Mouse (Mus musculus): ENCODE results near the gene Ciapin1. TPM values are rescaled to one million over a fixed set of nuclear protein-coding genes. Genes with fewer than 3 reads are reported as not detected.

The Ciapin1 gene
- total RNA-seq, 1 experiment, result 134 TPM

- H3K4me3 ChIP-seq (ENCODE audit: insufficient read depth in 1 of 2, low read depth in 1 of 2, low read length in 2 of 2, poor library complexity in 1 of 2, severe bottlenecking in 1 of 2), result no peak overlapping the region
- peaks cover 0 to 5% of the 10 kb centered on the region in 2 experiments; a peak in 1 of 4 replicates for H3K4me1 ChIP-seq (ENCODE audit: control insufficient read depth in 2 of 2, insufficient read depth in 2 of 2, low read length in 2 of 2, poor library complexity in 1 of 2)
- no peaks in the 10 kb centered on the region for H3K9me3 ChIP-seq (ENCODE audit: control insufficient read depth, insufficient read depth, low read depth, low read length)
- no peak overlapping the region for H3K9ac ChIP-seq (ENCODE audit: insufficient read depth, low read depth, low read length, poor library complexity, severe bottlenecking)
- no peak for TF ChIP-seq ZC3H11A (IDR thresholded peaks at IDR 0.05; ENCODE audit: borderline replicate concordance, low read depth, low read length)
- TF ChIP-seq CHD2 (IDR thresholded peaks at IDR 0.05; ENCODE audit: low read depth, low read length), result no peak
- TF ChIP-seq MAFK (IDR thresholded peaks at IDR 0.05; ENCODE audit: insufficient read depth, low read depth, low read length), result no peak
- no peak for TF ChIP-seq ZNF384 (IDR thresholded peaks at IDR 0.05; ENCODE audit: low read depth, low read length)
- TF ChIP-seq HCFC1 (IDR thresholded peaks at IDR 0.05; ENCODE audit: borderline replicate concordance, insufficient read depth, low read length), result no peak
- in situ Hi-C loops (cut with MboI; ENCODE audit: low sequenced_read_pairs in 2 of 2, unreplicated experiment in 2 of 2), result no loop called here
- DNase-seq (ENCODE audit: low read depth, low spot score), result no peak
- H3K36me3 ChIP-seq (ENCODE audit: control insufficient read depth, insufficient read depth, low read length, poor library complexity, severe bottlenecking), result peaks cover 19% of the 10 kb centered on the region
- H3K27ac ChIP-seq (ENCODE audit: insufficient read depth, low read depth, low read length, poor library complexity, severe bottlenecking), result no peak overlapping the region
Measured at GRCm38 (mm10) chr8:94817933-94818332, 20.2 kb downstream of the Ciapin1 start.

GRCm38 (mm10) chr8:94814556-94814955 lies 23.6 kb downstream of the Ciapin1 start:
- H3K36me3 ChIP-seq (ENCODE audit: control insufficient read depth, insufficient read depth, low read length, poor library complexity, severe bottlenecking), result no peaks in the 10 kb centered on the region
- in situ Hi-C loops (cut with MboI; ENCODE audit: low sequenced_read_pairs in 2 of 2, unreplicated experiment in 2 of 2), result no loop called here
- no peak overlapping the region for H3K27ac ChIP-seq (ENCODE audit: insufficient read depth, low read depth, low read length, poor library complexity, severe bottlenecking)
- H3K9me3 ChIP-seq (ENCODE audit: control insufficient read depth, insufficient read depth, low read depth, low read length), result no peaks in the 10 kb centered on the region
- DNase-seq (ENCODE audit: low read depth, low spot score), result no peak
- no peaks in the 10 kb centered on the region for H3K4me1 ChIP-seq (ENCODE audit: control insufficient read depth in 2 of 2, insufficient read depth in 2 of 2, low read length in 2 of 2, poor library complexity in 1 of 2)
- H3K4me3 ChIP-seq (ENCODE audit: insufficient read depth in 1 of 2, low read depth in 1 of 2, low read length in 2 of 2, poor library complexity in 1 of 2, severe bottlenecking in 1 of 2), result no peak overlapping the region
- TF ChIP-seq ZNF384 (IDR thresholded peaks at IDR 0.05; ENCODE audit: low read depth, low read length) (peak; percentile 76), MAFK (IDR thresholded peaks at IDR 0.05; ENCODE audit: insufficient read depth, low read depth, low read length) (no peak)
- no peak overlapping the region for H3K9ac ChIP-seq (ENCODE audit: insufficient read depth, low read depth, low read length, poor library complexity, severe bottlenecking)

GRCm38 (mm10) chr8:94812645-94813098 lies 25.5 kb downstream of the Ciapin1 start:
- Histone ChIP-seq H3K36me3 (ENCODE audit: control insufficient read depth, insufficient read depth, low read length, poor library complexity, severe bottlenecking) (no peaks in the 10 kb centered on the region), H3K9me3 (ENCODE audit: control insufficient read depth, insufficient read depth, low read depth, low read length) (no peaks in the 10 kb centered on the region), H3K4me1 (ENCODE audit: control insufficient read depth in 2 of 2, insufficient read depth in 2 of 2, low read length in 2 of 2, poor library complexity in 1 of 2) (no peaks in the 10 kb centered on the region), H3K27ac (ENCODE audit: insufficient read depth, low read depth, low read length, poor library complexity, severe bottlenecking) (no peak overlapping the region), H3K4me3 (ENCODE audit: insufficient read depth in 1 of 2, low read depth in 1 of 2, low read length in 2 of 2, poor library complexity in 1 of 2, severe bottlenecking in 1 of 2) (no peak overlapping the region), H3K9ac (ENCODE audit: insufficient read depth, low read depth, low read length, poor library complexity, severe bottlenecking) (no peak overlapping the region)
- no peak for TF ChIP-seq MAFK (IDR thresholded peaks at IDR 0.05; ENCODE audit: insufficient read depth, low read depth, low read length)
- TF ChIP-seq HCFC1 (IDR thresholded peaks at IDR 0.05; ENCODE audit: borderline replicate concordance, insufficient read depth, low read length), result no peak
- peak; percentile 68; the same call in 1 of the 2 replicates for TF ChIP-seq ZNF384 (IDR thresholded peaks at IDR 0.05; ENCODE audit: low read depth, low read length)
- TF ChIP-seq ZC3H11A (IDR thresholded peaks at IDR 0.05; ENCODE audit: borderline replicate concordance, low read depth, low read length), result peak; percentile 61; the same call in 1 of the 2 replicates
- TF ChIP-seq CHD2 (IDR thresholded peaks at IDR 0.05; ENCODE audit: low read depth, low read length), result no peak
- in situ Hi-C loops (cut with MboI; ENCODE audit: low sequenced_read_pairs in 2 of 2, unreplicated experiment in 2 of 2), result no loop called here
- peak; percentile 91 for DNase-seq (ENCODE audit: low read depth, low spot score)

- Histone ChIP-seq H3K9me3 (ENCODE audit: control insufficient read depth, insufficient read depth, low read depth, low read length) (no peaks in the 10 kb centered on the region), H3K27ac (ENCODE audit: insufficient read depth, low read depth, low read length, poor library complexity, severe bottlenecking) (no peak overlapping the region), H3K9ac (ENCODE audit: insufficient read depth, low read depth, low read length, poor library complexity, severe bottlenecking) (no peak overlapping the region), H3K4me3 (ENCODE audit: insufficient read depth in 1 of 2, low read depth in 1 of 2, low read length in 2 of 2, poor library complexity in 1 of 2, severe bottlenecking in 1 of 2) (no peak overlapping the region), H3K36me3 (ENCODE audit: control insufficient read depth, insufficient read depth, low read length, poor library complexity, severe bottlenecking) (no peaks in the 10 kb centered on the region), H3K4me1 (ENCODE audit: control insufficient read depth in 2 of 2, insufficient read depth in 2 of 2, low read length in 2 of 2, poor library complexity in 1 of 2) (no peaks in the 10 kb centered on the region)
- TF ChIP-seq HCFC1 (IDR thresholded peaks at IDR 0.05; ENCODE audit: borderline replicate concordance, insufficient read depth, low read length) (no peak), ZNF384 (IDR thresholded peaks at IDR 0.05; ENCODE audit: low read depth, low read length) (no peak), ZC3H11A (IDR thresholded peaks at IDR 0.05; ENCODE audit: borderline replicate concordance, low read depth, low read length) (no peak), MAFK (IDR thresholded peaks at IDR 0.05; ENCODE audit: insufficient read depth, low read depth, low read length) (no peak), CHD2 (IDR thresholded peaks at IDR 0.05; ENCODE audit: low read depth, low read length) (no peak)
- DNase-seq (ENCODE audit: low read depth, low spot score), result no peak
- in situ Hi-C loops (cut with MboI; ENCODE audit: low sequenced_read_pairs in 2 of 2, unreplicated experiment in 2 of 2), result no loop called here
Measured at GRCm38 (mm10) chr8:94811654-94812053, 26.5 kb downstream of the Ciapin1 start.

GRCm38 (mm10) chr8:94810855-94811254 lies 27.3 kb downstream of the Ciapin1 start:
- H3K4me3 ChIP-seq (ENCODE audit: insufficient read depth in 1 of 2, low read depth in 1 of 2, low read length in 2 of 2, poor library complexity in 1 of 2, severe bottlenecking in 1 of 2), result no peak overlapping the region
- H3K36me3 ChIP-seq (ENCODE audit: control insufficient read depth, insufficient read depth, low read length, poor library complexity, severe bottlenecking), result no peaks in the 10 kb centered on the region
- TF ChIP-seq CHD2 (IDR thresholded peaks at IDR 0.05; ENCODE audit: low read depth, low read length) (no peak), ZC3H11A (IDR thresholded peaks at IDR 0.05; ENCODE audit: borderline replicate concordance, low read depth, low read length) (no peak)
- no peak for DNase-seq (ENCODE audit: low read depth, low spot score)
- in situ Hi-C loops (cut with MboI; ENCODE audit: low sequenced_read_pairs in 2 of 2, unreplicated experiment in 2 of 2), result no loop called here
- no peak overlapping the region for H3K27ac ChIP-seq (ENCODE audit: insufficient read depth, low read depth, low read length, poor library complexity, severe bottlenecking)
- H3K9ac ChIP-seq (ENCODE audit: insufficient read depth, low read depth, low read length, poor library complexity, severe bottlenecking), result no peak overlapping the region
- no peaks in the 10 kb centered on the region for H3K9me3 ChIP-seq (ENCODE audit: control insufficient read depth, insufficient read depth, low read depth, low read length)
- H3K4me1 ChIP-seq (ENCODE audit: control insufficient read depth in 2 of 2, insufficient read depth in 2 of 2, low read length in 2 of 2, poor library complexity in 1 of 2), result no peaks in the 10 kb centered on the region
